Mouse (Mus musculus) liver, adult (tissue): Measurements from ENCODE around the gene Clec3b.

Experiments
- GATA4 ChIP-seq: IDR thresholded peaks from 2 replicates; pipeline ENCODE4 v1.6.1; 2014; ENCODE audit warnings: mild to moderate bottlenecking, low read length; ENCODE audit not compliant: insufficient replicate concordance

The Clec3b gene

GRCm38 (mm10) chr9:123136953-123137682, 13.6 kb upstream of the Clec3b start:
- no peak for TF ChIP-seq GATA4

- peak; percentile 17; the same call in 1 of the 2 replicates for TF ChIP-seq GATA4
Observed at GRCm38 (mm10) chr9:123138891-123139474, 11.8 kb upstream of the Clec3b start.

GRCm38 (mm10) chr9:123139887-123140614, 10.7 kb upstream of the Clec3b start:
- TF ChIP-seq GATA4, result no peak

GRCm38 (mm10) chr9:123148430-123148829, 2.3 kb upstream of the Clec3b start:
- TF ChIP-seq GATA4, result no peak

GRCm38 (mm10) chr9:123151561-123151960, 815 bp downstream of the Clec3b start:
- TF ChIP-seq GATA4, result no peak

GRCm38 (mm10) chr9:123152026-123152425, 1.3 kb downstream of the Clec3b start:
- TF ChIP-seq GATA4, result no peak

GRCm38 (mm10) chr9:123153121-123153520, 2.4 kb downstream of the Clec3b start:
- no peak for TF ChIP-seq GATA4

GRCm38 (mm10) chr9:123156910-123157361, 6.2 kb downstream of the Clec3b start:
- no peak for TF ChIP-seq GATA4

- TF ChIP-seq GATA4, result no peak
Observed at GRCm38 (mm10) chr9:123157699-123158098, 7.0 kb downstream of the Clec3b start.

- no peak for TF ChIP-seq GATA4
Observed at GRCm38 (mm10) chr9:123158125-123158836, 7.5 kb downstream of the Clec3b start.

- no peak for TF ChIP-seq GATA4
Observed at GRCm38 (mm10) chr9:123159330-123159729, 8.6 kb downstream of the Clec3b start.

GRCm38 (mm10) chr9:123161792-123162191, 11.0 kb downstream of the Clec3b start:
- no peak for TF ChIP-seq GATA4

- no peak for TF ChIP-seq GATA4
Observed at GRCm38 (mm10) chr9:123162985-123163694, 12.4 kb downstream of the Clec3b start.

GRCm38 (mm10) chr9:123165781-123166443, 15.2 kb downstream of the Clec3b start:
- TF ChIP-seq GATA4, result no peak
